Mouse (Mus musculus) liver, embryonic 15.5 days (tissue): ENCODE data around the gene Lgals4. TPM values are rescaled to one million over a fixed set of nuclear protein-coding genes. Genes with fewer than 3 reads are reported as not detected.

Experiments used
- ATAC-seq: fragments of 200-750 bp; cut with Nextera tagmentation; 2 replicates; pipeline ENCODE4 v1.8.0; 2017; ENCODE audit warnings: moderate number of reproducible peaks, mild to moderate bottlenecking, moderate library complexity; ENCODE audit not compliant: insufficient read depth
- H3K27ac ChIP-seq: fragments of 300-500 bp; sonication (generic); replicated peaks from 2 replicates; pipeline ENCODE4 v1.5.1; 2015; ENCODE audit warnings: mild to moderate bottlenecking, inconsistent platforms
- H3K27me3 ChIP-seq: fragments of 300-500 bp; sonication (generic); 2 replicates; pipeline ENCODE4 v1.6.1; 2015; ENCODE audit warnings: mild to moderate bottlenecking, inconsistent platforms
- H3K36me3 ChIP-seq: fragments of 300-500 bp; sonication (generic); replicated peaks from 2 replicates; pipeline ENCODE4 v1.6.1; 2015; ENCODE audit warnings: moderate library complexity, mild to moderate bottlenecking, inconsistent platforms
- H3K4me1 ChIP-seq: fragments of 300-500 bp; sonication (generic); replicated peaks from 2 replicates; pipeline ENCODE4 v1.6.1; 2015; ENCODE audit warnings: inconsistent platforms
- H3K4me2 ChIP-seq: fragments of 300-500 bp; sonication (generic); 2 replicates; pipeline ENCODE4 v1.6.1; 2015; ENCODE audit warnings: moderate library complexity, mild to moderate bottlenecking, inconsistent platforms
- H3K4me3 ChIP-seq: fragments of 300-500 bp; sonication (generic); replicated peaks from 2 replicates; pipeline ENCODE4 v1.5.1; 2015; ENCODE audit warnings: mild to moderate bottlenecking, inconsistent platforms
- H3K9ac ChIP-seq: fragments of 300-500 bp; sonication (generic); 2 replicates; pipeline ENCODE4 v1.6.1; 2015; ENCODE audit warnings: moderate library complexity, mild to moderate bottlenecking, inconsistent platforms
- H3K9me3 ChIP-seq: fragments of 300-500 bp; sonication (generic); replicated peaks from 2 replicates; pipeline ENCODE4 v1.6.1; 2016; ENCODE audit warnings: inconsistent platforms
- WGBS: fragments of 180-500 bp; shearing (Covaris S2); methylation state at CpG from one replicate; pipeline ENCODE4 v1.1.7; 2015; ENCODE audit warnings: mixed read lengths; ENCODE audit not compliant: insufficient replicate concordance; 5-methylcytosine and 5-hydroxymethylcytosine counted together
- polyA plus RNA-seq: library from polyadenylated mRNA; unstranded; fragments of >200 nt; fragmentation: Nextera tagmentation; extraction: Ambion mirVana; gene quantifications from 2 replicates; pipeline ENCODE4 v1.2.1, GENCODE M21; 2015

Lgals4 gene
- polyA plus RNA-seq, 1 experiment from 2014 or later, result 4.8 TPM

DNA sequence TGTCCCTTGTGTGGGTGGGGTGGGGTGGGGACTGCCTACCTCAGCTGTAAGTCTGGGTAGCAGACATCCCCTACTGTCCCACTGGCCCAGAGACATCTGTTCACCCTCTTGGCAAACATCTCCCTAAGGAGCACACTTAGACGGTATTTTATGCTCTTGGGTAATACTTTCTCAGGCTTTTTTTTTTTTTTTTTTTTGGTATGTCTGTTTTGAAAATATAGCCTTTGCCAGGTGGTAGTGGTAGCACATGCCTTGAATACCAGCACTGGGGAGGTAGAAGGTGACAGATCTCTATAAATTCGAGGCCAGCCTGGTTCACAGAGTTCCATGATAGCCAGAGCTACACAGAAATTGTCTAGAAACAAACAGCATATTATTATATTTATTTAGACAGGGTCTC lies 9.7 kb upstream of the Lgals4 start:
- H3K36me3 ChIP-seq, result peaks cover 41% of the 10 kb centered on the region
- H3K4me3 ChIP-seq, result no peak overlapping the region
- no peaks in the 10 kb centered on the region for H3K27me3 ChIP-seq
- H3K4me1 ChIP-seq, result peaks cover 76% of the 10 kb centered on the region
- peak overlapping the region; percentile 84 for H3K27ac ChIP-seq
- H3K9me3 ChIP-seq, result no peaks in the 10 kb centered on the region
- no peak overlapping the region for H3K9ac ChIP-seq
- 40% methylated on average over 2 of the region's 2 CpGs for WGBS
- H3K4me2 ChIP-seq, result no peak overlapping the region; the same call in 1 of the 2 replicates
- ATAC-seq, result no peak

DNA sequence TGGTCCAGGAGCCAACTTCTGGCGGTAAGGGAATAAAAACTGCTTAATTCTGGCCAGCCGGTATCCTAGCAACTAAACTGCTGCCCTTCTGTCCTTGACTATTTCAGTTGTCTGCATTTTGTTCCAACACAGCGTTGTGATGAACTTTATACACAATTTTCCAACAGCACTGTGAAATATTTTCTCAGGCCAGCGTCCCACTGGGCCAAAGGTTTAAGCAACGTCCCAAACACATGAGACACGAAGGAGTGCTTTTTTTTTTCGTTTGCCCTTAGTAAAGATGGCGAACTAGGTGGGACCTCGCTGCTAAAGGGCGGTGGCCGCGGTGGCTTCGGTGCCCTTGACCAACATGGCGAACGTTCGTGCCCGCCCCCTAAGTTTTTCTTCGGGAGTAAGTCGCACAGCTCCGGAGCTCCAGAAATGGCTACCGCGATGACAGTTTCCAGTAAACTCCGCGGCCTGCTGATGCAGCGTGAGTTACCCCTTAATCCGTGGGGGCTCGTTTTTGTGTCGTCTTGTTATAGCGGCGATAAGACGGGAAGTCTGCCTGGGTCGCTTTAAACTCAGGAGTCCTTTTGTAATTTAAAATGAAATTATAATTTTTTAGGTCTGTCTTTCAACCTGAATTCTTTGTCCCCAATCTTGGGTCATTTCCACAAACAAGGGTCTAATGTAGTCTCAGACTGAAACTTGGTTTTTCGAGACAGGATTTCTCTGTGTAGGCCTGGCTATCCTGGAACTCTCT lies 8.5 kb upstream of the Lgals4 start, which contains the start of gene Ech1:
Gene Ech1 (plus strand): TSS at position 277 of the 745 bp plus-strand sequence.
- no peaks in the 10 kb centered on the region for H3K9me3 ChIP-seq
- H3K27ac ChIP-seq, result peak within 1 kb of the TSS; percentile 84
- peaks cover 71% of the 10 kb centered on the region for H3K4me1 ChIP-seq
- H3K4me2 ChIP-seq, result peak within 1 kb of the TSS; percentile 74
- ATAC-seq, result peak; percentile 83
- WGBS, result 1% methylated on average over 33 of the region's 33 CpGs
- peak within 1 kb of the TSS; percentile 63 for H3K4me3 ChIP-seq
- H3K9ac ChIP-seq, result peak within 1 kb of the TSS; percentile 67
- H3K27me3 ChIP-seq, result no peaks in the 10 kb centered on the region
- H3K36me3 ChIP-seq, result peaks cover 35% of the 10 kb centered on the region

DNA sequence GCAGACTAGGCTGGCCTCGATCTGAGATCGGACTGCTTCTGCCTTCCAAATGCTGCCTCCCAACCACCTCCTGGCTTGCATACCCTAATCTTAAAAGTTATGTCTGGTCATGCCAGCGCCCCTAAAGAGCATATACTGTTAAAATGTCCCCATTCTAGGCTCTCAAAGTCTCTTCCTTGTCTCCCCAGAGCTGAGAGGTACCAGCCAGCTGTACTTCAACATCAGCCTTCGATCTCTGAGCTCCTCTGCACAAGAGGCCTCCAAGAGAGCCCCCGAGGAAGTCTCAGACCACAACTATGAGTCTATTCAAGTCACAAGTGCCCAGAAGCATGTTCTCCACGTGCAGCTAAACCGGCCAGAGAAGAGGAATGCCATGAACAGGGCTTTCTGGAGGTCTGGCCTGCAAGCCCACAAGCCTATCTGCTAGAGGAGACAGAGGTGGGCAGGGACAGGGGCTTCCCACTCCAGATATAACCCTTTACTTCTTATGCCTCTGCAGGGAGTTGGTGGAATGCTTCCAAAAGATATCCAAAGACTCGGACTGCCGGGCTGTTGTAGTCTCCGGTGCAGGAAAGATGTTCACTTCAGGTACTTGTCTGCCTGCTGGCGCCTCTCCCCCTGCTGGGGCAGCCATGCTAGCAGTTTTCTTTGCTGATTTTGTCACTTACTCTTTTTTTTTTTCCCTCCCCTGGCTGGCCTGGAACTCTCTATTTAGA lies 7.8 kb upstream of the Lgals4 start:
- Histone ChIP-seq H3K9me3 (no peaks in the 10 kb centered on the region), H3K27me3 (no peaks in the 10 kb centered on the region), H3K4me3 (peak overlapping the region; percentile 63), H3K9ac (peak overlapping the region; percentile 67), H3K4me2 (peak overlapping the region; percentile 74), H3K27ac (peak overlapping the region; percentile 84), H3K36me3 (peaks cover 35% of the 10 kb centered on the region), H3K4me1 (peaks cover 71% of the 10 kb centered on the region)
- peak; percentile 35; the same call in 1 of the 2 replicates for ATAC-seq
- 31% methylated on average over 11 of the region's 11 CpGs for WGBS

GRCm38 (mm10) chr7:28826402-28826772 lies 7.3 kb upstream of the Lgals4 start:
- no peaks in the 10 kb centered on the region for H3K9me3 ChIP-seq
- H3K4me2 ChIP-seq, result peak overlapping the region; percentile 74
- no peaks in the 10 kb centered on the region for H3K27me3 ChIP-seq
- H3K36me3 ChIP-seq, result peaks cover 35% of the 10 kb centered on the region
- H3K4me3 ChIP-seq, result no peak overlapping the region
- H3K9ac ChIP-seq, result 0 out of 2 replicates have a peak overlapping the region, but pooled peaks have one; percentile 67
- no peak for ATAC-seq
- peaks cover 71% of the 10 kb centered on the region for H3K4me1 ChIP-seq
- H3K27ac ChIP-seq, result peak overlapping the region; percentile 84; the same call in 1 of the 2 replicates
- WGBS, result 85% methylated on average over 7 of the region's 7 CpGs

GRCm38 (mm10) chr7:28827338-28827737 lies 6.3 kb upstream of the Lgals4 start:
- no peak overlapping the region for H3K27ac ChIP-seq
- WGBS, result 60% methylated on average over 3 of the region's 3 CpGs
- no peaks in the 10 kb centered on the region for H3K27me3 ChIP-seq
- ATAC-seq, result no peak
- H3K4me2 ChIP-seq, result no peak overlapping the region
- no peak overlapping the region for H3K4me3 ChIP-seq
- H3K36me3 ChIP-seq, result peaks cover 31% of the 10 kb centered on the region
- H3K9ac ChIP-seq, result no peak overlapping the region
- no peaks in the 10 kb centered on the region for H3K9me3 ChIP-seq
- peaks cover 72% of the 10 kb centered on the region for H3K4me1 ChIP-seq

DNA sequence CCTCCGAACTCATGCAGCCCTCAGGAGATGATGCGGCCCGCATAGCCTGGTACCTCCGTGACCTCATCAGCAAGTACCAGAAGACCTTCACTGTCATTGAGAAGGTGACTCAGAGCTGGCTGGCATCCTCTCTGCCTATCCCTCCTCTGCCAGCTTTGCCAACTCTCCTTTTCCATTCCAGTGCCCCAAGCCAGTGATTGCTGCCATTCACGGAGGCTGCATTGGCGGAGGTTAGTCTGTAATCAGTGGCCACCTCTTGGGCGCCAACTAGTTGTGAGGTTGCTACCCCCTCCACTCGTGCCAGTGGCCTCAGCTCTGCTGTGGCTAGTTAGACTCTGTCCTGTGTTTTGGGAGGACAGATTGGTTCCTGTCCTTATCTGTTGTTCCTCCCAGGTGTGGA lies 3.8 kb upstream of the Lgals4 start:
- Histone ChIP-seq H3K27ac (no peak overlapping the region), H3K36me3 (peaks cover 23% of the 10 kb centered on the region), H3K4me3 (no peak overlapping the region), H3K4me1 (peaks cover 51% of the 10 kb centered on the region), H3K27me3 (no peaks in the 10 kb centered on the region), H3K9me3 (no peaks in the 10 kb centered on the region), H3K9ac (no peak overlapping the region), H3K4me2 (no peak overlapping the region)
- WGBS, result 81% methylated on average over 8 of the region's 8 CpGs
- no peak for ATAC-seq

- no peak overlapping the region for H3K27ac ChIP-seq
- H3K36me3 ChIP-seq, result peaks cover 23% of the 10 kb centered on the region
- no peak overlapping the region for H3K4me3 ChIP-seq
- no peaks in the 10 kb centered on the region for H3K9me3 ChIP-seq
- no peak for ATAC-seq
- peaks cover 43% of the 10 kb centered on the region for H3K4me1 ChIP-seq
- H3K27me3 ChIP-seq, result no peaks in the 10 kb centered on the region
- 61% methylated on average over 5 of the region's 5 CpGs for WGBS
- no peak overlapping the region for H3K9ac ChIP-seq
- no peak overlapping the region for H3K4me2 ChIP-seq
Observed at GRCm38 (mm10) chr7:28830981-28831380, 2.7 kb upstream of the Lgals4 start.

GRCm38 (mm10) chr7:28831411-28832125 lies 2.1 kb upstream of the Lgals4 start:
- H3K27me3 ChIP-seq, result no peaks in the 10 kb centered on the region
- H3K36me3 ChIP-seq, result peaks cover 23% of the 10 kb centered on the region
- ATAC-seq, result 0 out of 2 replicates have a peak, but pooled peaks have one; percentile 19
- H3K4me2 ChIP-seq, result no peak overlapping the region
- no peaks in the 10 kb centered on the region for H3K9me3 ChIP-seq
- peaks cover 37% of the 10 kb centered on the region for H3K4me1 ChIP-seq
- WGBS, result 62% methylated on average over 17 of the region's 17 CpGs
- no peak overlapping the region for H3K4me3 ChIP-seq
- H3K9ac ChIP-seq, result no peak overlapping the region
- H3K27ac ChIP-seq, result no peak overlapping the region

DNA sequence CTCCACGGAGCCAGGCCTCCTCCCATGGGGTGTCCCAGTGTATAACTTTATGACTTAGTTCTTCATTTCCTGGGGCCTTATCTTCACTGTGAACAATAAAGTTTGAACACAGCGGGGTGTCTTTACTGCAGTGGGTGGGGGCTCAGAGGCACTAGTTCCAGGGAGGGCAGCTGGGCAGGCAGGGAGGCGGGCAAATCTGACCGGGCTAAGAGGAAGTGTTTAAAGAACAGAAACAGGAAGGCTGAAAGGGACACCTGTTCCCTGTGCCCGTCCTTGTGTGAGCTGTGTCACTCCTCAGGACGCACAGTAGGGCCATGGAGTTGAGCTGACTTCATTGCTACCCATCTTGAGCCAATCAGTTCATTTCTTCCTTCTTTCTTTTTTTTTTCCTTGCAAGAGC lies 1.5 kb upstream of the Lgals4 start:
- Histone ChIP-seq H3K4me3 (no peak overlapping the region), H3K4me1 (peaks cover 41% of the 10 kb centered on the region), H3K27me3 (no peaks in the 10 kb centered on the region), H3K9me3 (no peaks in the 10 kb centered on the region), H3K9ac (no peak overlapping the region), H3K27ac (no peak overlapping the region), H3K4me2 (no peak overlapping the region; the same call in 1 of the 2 replicates), H3K36me3 (peaks cover 23% of the 10 kb centered on the region)
- ATAC-seq, result no peak
- WGBS, result 40% methylated on average over 6 of the region's 6 CpGs

GRCm38 (mm10) chr7:28836936-28837335 lies 3.3 kb downstream of the Lgals4 start:
- Histone ChIP-seq H3K4me3 (no peak overlapping the region), H3K4me1 (peaks cover 21% of the 10 kb centered on the region), H3K9me3 (no peaks in the 10 kb centered on the region), H3K36me3 (no peaks in the 10 kb centered on the region), H3K9ac (no peak overlapping the region), H3K27ac (no peak overlapping the region), H3K27me3 (no peaks in the 10 kb centered on the region), H3K4me2 (no peak overlapping the region)
- WGBS, result 59% methylated on average over 5 of the region's 5 CpGs
- ATAC-seq, result no peak

DNA sequence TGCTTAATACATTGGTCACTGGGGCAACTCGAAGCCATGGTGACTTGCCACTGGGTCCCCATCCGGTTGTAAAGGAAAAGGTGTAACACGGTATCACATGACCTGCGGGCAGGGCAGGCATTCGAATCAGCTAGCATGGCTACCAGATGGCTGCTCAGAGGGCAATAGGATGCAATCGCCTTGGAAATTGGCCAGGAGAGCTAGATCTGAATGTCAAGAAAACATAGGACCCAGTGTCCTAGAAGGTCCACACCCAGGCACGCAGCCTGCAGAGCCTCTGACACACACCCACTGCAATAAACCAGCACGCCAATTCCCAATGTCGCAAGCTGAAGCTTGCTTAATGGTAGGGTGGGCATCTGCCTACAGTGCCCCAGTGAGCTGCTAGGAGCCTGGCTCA lies 4.7 kb downstream of the Lgals4 start:
- Histone ChIP-seq H3K27me3 (no peaks in the 10 kb centered on the region), H3K9ac (no peak overlapping the region), H3K36me3 (no peaks in the 10 kb centered on the region), H3K4me3 (no peak overlapping the region), H3K4me2 (no peak overlapping the region), H3K27ac (no peak overlapping the region; the same call in 1 of the 2 replicates), H3K4me1 (peaks cover 13% of the 10 kb centered on the region; the same call in 1 of the 2 replicates), H3K9me3 (no peaks in the 10 kb centered on the region)
- WGBS, result 64% methylated on average over 9 of the region's 9 CpGs
- peak; percentile 32; the same call in 1 of the 2 replicates for ATAC-seq
